Mouse (Mus musculus) thymus, postnatal 14 days (tissue): ENCODE data around the gene Gm5868.
"Not testable (repeated sequence)": the region's sequence is repeated elsewhere in the genome, so short reads cannot be mapped to it uniquely, and the experiment has no call there.

ENCODE experiments used
- DNase-seq: peaks from one replicate; pipeline ENCODE4 v3.0.0; 2021

Gene Gm5868

GRCm38 (mm10) chr5:72587192-72587681, at the start of gene Gm5868:
Gm5868 (minus strand) TSS chr5:72587551.
- DNase-seq = no peak

- peak; percentile 49 for DNase-seq
Observed at GRCm38 (mm10) chr5:72636576-72636975, 49.2 kb upstream of the Gm5868 start.

GRCm38 (mm10) chr5:72636122-72636521, 48.8 kb upstream of the Gm5868 start:
- DNase-seq = peak; percentile 82

- peak; percentile 78 for DNase-seq
Observed at GRCm38 (mm10) chr5:72634791-72635271, 47.5 kb upstream of the Gm5868 start.

GRCm38 (mm10) chr5:72630026-72630425, 42.7 kb upstream of the Gm5868 start:
- no peak for DNase-seq

- DNase-seq = peak; percentile 43
Observed at GRCm38 (mm10) chr5:72621022-72621421, 33.7 kb upstream of the Gm5868 start.

GRCm38 (mm10) chr5:72617413-72617812, 30.1 kb upstream of the Gm5868 start:
- no peak for DNase-seq

GRCm38 (mm10) chr5:72603138-72603537, 15.8 kb upstream of the Gm5868 start:
- no peak for DNase-seq

GRCm38 (mm10) chr5:72601006-72601405, 13.7 kb upstream of the Gm5868 start:
- DNase-seq = peak; percentile 67

- DNase-seq = not testable (repeated sequence)
Observed at GRCm38 (mm10) chr5:72586667-72587191, 622 bp downstream of the Gm5868 start.

GRCm38 (mm10) chr5:72586122-72586521, 1.2 kb downstream of the Gm5868 start:
- DNase-seq = peak; percentile 35

- DNase-seq = not testable (repeated sequence)
Observed at GRCm38 (mm10) chr5:72580970-72581332, 6.4 kb downstream of the Gm5868 start, which contains the start of gene Zar1. Zar1 (minus strand) TSS chr5:72581254.

- DNase-seq = peak; percentile 12
Observed at GRCm38 (mm10) chr5:72580088-72580969, 7.0 kb downstream of the Gm5868 start.

- not testable (repeated sequence) for DNase-seq
Observed at GRCm38 (mm10) chr5:72579599-72579998, 7.8 kb downstream of the Gm5868 start.

GRCm38 (mm10) chr5:72565621-72566020, 21.7 kb downstream of the Gm5868 start:
- DNase-seq = no peak

- not testable (repeated sequence) for DNase-seq
Observed at GRCm38 (mm10) chr5:72563183-72563582, 24.2 kb downstream of the Gm5868 start.

- DNase-seq = no peak
Observed at GRCm38 (mm10) chr5:72560976-72561628, 26.2 kb downstream of the Gm5868 start.

GRCm38 (mm10) chr5:72559544-72560049, 27.8 kb downstream of the Gm5868 start, which contains the start of gene Nfxl1:
Nfxl1 (minus strand) TSS chr5:72559684.
- peak; percentile 96 for DNase-seq

GRCm38 (mm10) chr5:72558716-72559526, 28.4 kb downstream of the Gm5868 start:
- peak; percentile 70 for DNase-seq

GRCm38 (mm10) chr5:72556245-72556644, 31.1 kb downstream of the Gm5868 start:
- DNase-seq = no peak

- DNase-seq = no peak
Observed at GRCm38 (mm10) chr5:72551209-72551608, 36.1 kb downstream of the Gm5868 start.
